Mouse (Mus musculus) cortical plate, adult 2 months (tissue): ENCODE data around the gene Tfg.

Experiments
- CTCF ChIP-seq: fragments of 200-500 bp; IDR thresholded peaks from 2 replicates; pipeline ENCODE4 v1.5.1; 2011; ENCODE audit warnings: mild to moderate bottlenecking, control low read depth, low read length; ENCODE audit not compliant: insufficient read depth; ENCODE audit errors: extremely low read depth
- POLR2A ChIP-seq: fragments of 200-500 bp; IDR thresholded peaks from 2 replicates; pipeline ENCODE4 v1.6.1; 2011; ENCODE audit warnings: mild to moderate bottlenecking, low read length, control low read depth; ENCODE audit not compliant: insufficient read depth; ENCODE audit errors: extremely low read depth

- no peak for TF ChIP-seq CTCF
- no peak for TF ChIP-seq POLR2A
These were observed 11.8 kb upstream of the Tfg start for GRCm38 (mm10) chr16:56729060-56729459.
